Mouse (Mus musculus) heart, embryonic 12.5 days (tissue): ENCODE data around the gene Hacl1. TPM values are rescaled to one million over a fixed set of nuclear protein-coding genes. Genes with fewer than 3 reads are reported as not detected.

Source experiments
- ATAC-seq: fragments of 200-750 bp; cut with Nextera tagmentation; 2 replicates; pipeline ENCODE4 v1.8.0; 2017; ENCODE audit warnings: moderate TSS enrichment, moderate library complexity; ENCODE audit not compliant: insufficient number of reproducible peaks, low FRiP score
- H3K27ac ChIP-seq: fragments of 300-500 bp; sonication (generic); 2 replicates; pipeline ENCODE4 v1.5.1; 2016; ENCODE audit warnings: mild to moderate bottlenecking, moderate library complexity; ENCODE audit not compliant: poor library complexity, severe bottlenecking
- H3K27me3 ChIP-seq: fragments of 300-500 bp; sonication (generic); replicated peaks from 2 replicates; pipeline ENCODE4 v1.6.1; 2016; ENCODE audit warnings: mild to moderate bottlenecking, moderate library complexity
- H3K36me3 ChIP-seq: fragments of 300-500 bp; sonication (generic); 2 replicates; pipeline ENCODE4 v1.6.1; 2016; ENCODE audit warnings: mild to moderate bottlenecking, moderate library complexity
- H3K4me1 ChIP-seq: fragments of 300-500 bp; sonication (generic); replicated peaks from 2 replicates; pipeline ENCODE4 v1.6.1; 2016; ENCODE audit warnings: mild to moderate bottlenecking
- H3K4me2 ChIP-seq: fragments of 300-500 bp; sonication (generic); 2 replicates; pipeline ENCODE4 v1.6.1; 2016; ENCODE audit warnings: mild to moderate bottlenecking, moderate library complexity
- H3K4me3 ChIP-seq: fragments of 300-500 bp; sonication (generic); 2 replicates; pipeline ENCODE4 v1.5.1; 2016; ENCODE audit warnings: mild to moderate bottlenecking
- H3K9ac ChIP-seq: fragments of 300-500 bp; sonication (generic); 2 replicates; pipeline ENCODE4 v1.6.1; 2016; ENCODE audit warnings: mild to moderate bottlenecking, moderate library complexity
- H3K9me3 ChIP-seq: fragments of 300-500 bp; sonication (generic); replicated peaks from 2 replicates; pipeline ENCODE4 v1.6.1; 2016; ENCODE audit warnings: mild to moderate bottlenecking, moderate library complexity
- WGBS: fragments of 180-500 bp; shearing (Covaris S2); methylation state at CpG from one replicate; pipeline ENCODE4 v1.1.7; 2016; 5-methylcytosine and 5-hydroxymethylcytosine counted together
- polyA plus RNA-seq: library from polyadenylated mRNA; unstranded; fragments of >200 nt; fragmentation: Nextera tagmentation; extraction: Ambion mirVana; gene quantifications from 2 replicates; pipeline ENCODE4 v1.2.1, GENCODE M21; 2016

Gene Hacl1
- polyA plus RNA-seq, 1 experiment from 2014 or later, result 13.2 TPM

DNA sequence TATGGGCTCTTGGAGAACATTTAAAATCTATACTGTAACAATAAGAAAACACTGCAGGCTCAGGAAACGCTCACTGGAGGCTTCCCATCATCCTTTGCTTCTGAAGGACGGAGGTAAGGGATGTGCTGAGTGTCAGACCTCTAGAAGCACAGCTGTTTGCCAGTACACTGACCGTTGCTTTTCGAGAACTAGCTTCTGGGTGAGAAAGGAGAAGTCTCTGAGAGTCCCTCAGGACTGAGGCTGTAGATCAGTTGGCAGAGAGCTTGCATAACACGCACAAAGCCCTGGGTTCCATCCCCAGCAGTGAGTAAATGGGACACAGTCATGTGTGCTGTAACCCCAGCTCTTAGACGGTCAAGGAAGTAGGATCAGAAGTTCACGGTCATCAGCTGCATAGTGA, 44.7 kb downstream of the Hacl1 start:
- Histone ChIP-seq H3K9me3 (0 out of 2 replicates have a peak, but pooled peaks cover 3% of the 10 kb centered on the region), H3K9ac (no peak overlapping the region), H3K27me3 (no peaks in the 10 kb centered on the region), H3K27ac (no peak overlapping the region), H3K4me2 (no peak overlapping the region), H3K4me1 (no peaks in the 10 kb centered on the region), H3K4me3 (no peak overlapping the region), H3K36me3 (no peaks in the 10 kb centered on the region)
- WGBS, result 78% methylated on average over 7 of the region's 7 CpGs
- no peak for ATAC-seq

DNA sequence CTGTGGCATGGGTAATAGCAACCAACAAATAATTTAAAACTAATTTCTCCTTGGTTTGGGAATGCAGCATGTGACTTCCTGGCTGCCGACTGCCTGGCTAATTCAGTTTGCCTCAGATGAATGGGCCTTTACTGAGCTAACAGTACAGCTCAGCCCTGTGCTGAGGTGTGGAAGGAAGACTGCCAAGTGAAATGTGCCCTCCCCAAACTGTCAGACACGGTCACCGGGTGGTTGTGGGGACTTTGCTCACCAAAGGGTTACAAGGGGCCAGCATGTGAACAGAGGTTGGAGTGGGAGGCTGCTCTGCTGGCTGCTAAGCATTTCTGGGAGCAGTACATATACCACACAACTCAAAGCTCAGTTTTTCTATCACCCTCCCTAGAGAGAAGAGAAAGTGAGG, 46.4 kb downstream of the Hacl1 start:
- WGBS, result 73% methylated on average over 3 of the region's 3 CpGs
- H3K9me3 ChIP-seq, result 0 out of 2 replicates have a peak, but pooled peaks cover 3% of the 10 kb centered on the region
- no peak overlapping the region for H3K27ac ChIP-seq
- no peak overlapping the region for H3K4me2 ChIP-seq
- ATAC-seq, result no peak
- no peak overlapping the region for H3K9ac ChIP-seq
- H3K36me3 ChIP-seq, result no peaks in the 10 kb centered on the region
- H3K4me1 ChIP-seq, result no peaks in the 10 kb centered on the region
- H3K27me3 ChIP-seq, result no peaks in the 10 kb centered on the region
- H3K4me3 ChIP-seq, result no peak overlapping the region

DNA sequence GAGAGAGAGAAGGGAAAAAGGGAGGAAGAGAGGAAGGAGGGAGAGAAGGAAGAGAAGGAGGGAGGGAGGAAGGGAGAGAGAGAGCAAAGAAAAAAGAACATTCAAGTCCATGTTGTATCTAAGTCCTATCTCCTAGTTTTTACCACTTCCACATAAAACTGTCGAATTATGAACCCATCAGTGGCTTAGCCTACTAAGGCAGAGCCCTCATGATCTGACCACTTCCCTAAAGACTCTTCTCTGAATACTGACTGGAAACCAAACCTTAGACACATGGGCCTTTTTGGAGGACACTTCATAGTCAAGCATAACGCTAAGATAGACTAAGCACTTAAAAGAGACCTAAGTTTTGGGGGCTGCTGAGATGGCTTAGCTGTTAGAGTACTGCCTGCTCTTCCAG, 48.0 kb downstream of the Hacl1 start:
- Histone ChIP-seq H3K4me1 (no peaks in the 10 kb centered on the region), H3K36me3 (no peaks in the 10 kb centered on the region), H3K27me3 (no peaks in the 10 kb centered on the region), H3K9me3 (0 out of 2 replicates have a peak, but pooled peaks cover 3% of the 10 kb centered on the region), H3K9ac (no peak overlapping the region), H3K4me2 (no peak overlapping the region), H3K27ac (no peak overlapping the region), H3K4me3 (no peak overlapping the region)
- no peak for ATAC-seq
- 79% methylated on average over 2 of the region's 2 CpGs for WGBS

DNA sequence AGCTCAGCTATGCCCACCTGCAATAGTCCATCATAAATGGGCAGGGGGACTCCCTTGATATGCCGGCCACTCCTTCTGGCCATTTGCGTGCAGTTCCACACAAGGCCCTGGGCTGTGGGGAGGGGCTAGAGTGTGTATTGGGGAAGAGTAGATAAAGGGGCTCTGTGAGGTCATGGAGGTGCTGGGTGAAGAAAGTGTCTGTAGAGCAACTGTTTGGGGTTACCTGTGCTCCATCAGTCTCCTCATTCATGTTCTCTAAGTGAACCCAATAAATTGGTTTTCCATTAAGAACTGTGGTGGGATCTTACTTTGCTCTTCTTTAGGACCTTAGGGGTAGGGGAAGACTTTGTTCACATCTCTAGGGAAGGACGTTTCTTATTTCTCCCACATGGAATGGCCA, 49.8 kb downstream of the Hacl1 start, which contains the start of gene Colq:
TSS of gene Colq (minus strand) at position 101 of the 400 bp plus-strand sequence.
- no peak within 1 kb of the TSS for H3K27ac ChIP-seq
- no peaks in the 10 kb centered on the region for H3K4me1 ChIP-seq
- H3K9me3 ChIP-seq, result 0 out of 2 replicates have a peak, but pooled peaks cover 3% of the 10 kb centered on the region
- WGBS, result 81% methylated on average over 3 of the region's 3 CpGs
- no peak for ATAC-seq
- no peak within 1 kb of the TSS for H3K9ac ChIP-seq
- no peaks in the 10 kb centered on the region for H3K27me3 ChIP-seq
- H3K4me2 ChIP-seq, result no peak within 1 kb of the TSS
- no peaks in the 10 kb centered on the region for H3K36me3 ChIP-seq
- no peak within 1 kb of the TSS for H3K4me3 ChIP-seq

DNA sequence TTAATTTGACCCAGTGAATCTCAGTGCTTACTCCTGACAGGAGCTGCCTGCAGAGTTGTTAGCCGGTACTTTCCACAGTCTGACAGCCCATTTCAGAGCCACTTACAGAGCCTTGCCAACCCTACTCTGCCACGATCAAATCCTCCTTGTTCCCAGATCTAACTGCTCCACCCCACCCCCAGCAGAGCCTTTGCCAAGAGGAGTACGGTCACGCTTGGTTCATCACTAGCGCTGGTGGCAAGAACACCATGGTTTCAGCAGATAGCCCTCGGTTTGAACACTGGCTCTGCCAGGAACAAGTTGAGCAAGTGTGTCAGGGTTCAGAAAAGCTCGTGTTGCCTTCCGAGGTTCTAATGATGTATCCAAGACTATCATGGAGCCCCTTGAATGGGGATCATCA, 54.6 kb downstream of the Hacl1 start:
- Histone ChIP-seq H3K27ac (no peak overlapping the region), H3K4me1 (no peaks in the 10 kb centered on the region), H3K9me3 (no peaks in the 10 kb centered on the region; the same call in 1 of the 2 replicates), H3K27me3 (no peaks in the 10 kb centered on the region), H3K36me3 (no peaks in the 10 kb centered on the region), H3K4me3 (no peak overlapping the region), H3K9ac (no peak overlapping the region), H3K4me2 (no peak overlapping the region)
- 83% methylated on average over 8 of the region's 8 CpGs for WGBS
- no peak for ATAC-seq

DNA sequence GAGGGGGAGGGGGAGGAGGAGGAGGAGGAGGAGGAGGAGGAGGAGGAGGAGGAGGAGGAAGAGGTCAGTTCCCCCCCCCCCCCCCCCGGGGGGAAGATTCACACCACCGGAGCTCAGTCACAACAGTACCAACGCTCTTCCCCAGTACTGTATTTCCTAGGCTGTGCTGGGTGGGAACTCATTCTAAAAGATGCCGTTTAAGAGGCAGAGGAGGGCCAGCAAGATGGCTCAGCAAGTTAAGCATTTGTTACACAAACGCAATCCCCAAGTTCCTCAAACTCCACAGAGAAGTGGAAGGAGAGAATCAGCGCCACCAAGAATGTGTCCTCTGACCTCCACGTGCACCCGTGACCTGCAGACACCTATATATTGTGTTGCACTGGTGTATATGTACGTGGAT, 58.0 kb downstream of the Hacl1 start:
- WGBS, result 86% methylated on average over 7 of the region's 9 CpGs

DNA sequence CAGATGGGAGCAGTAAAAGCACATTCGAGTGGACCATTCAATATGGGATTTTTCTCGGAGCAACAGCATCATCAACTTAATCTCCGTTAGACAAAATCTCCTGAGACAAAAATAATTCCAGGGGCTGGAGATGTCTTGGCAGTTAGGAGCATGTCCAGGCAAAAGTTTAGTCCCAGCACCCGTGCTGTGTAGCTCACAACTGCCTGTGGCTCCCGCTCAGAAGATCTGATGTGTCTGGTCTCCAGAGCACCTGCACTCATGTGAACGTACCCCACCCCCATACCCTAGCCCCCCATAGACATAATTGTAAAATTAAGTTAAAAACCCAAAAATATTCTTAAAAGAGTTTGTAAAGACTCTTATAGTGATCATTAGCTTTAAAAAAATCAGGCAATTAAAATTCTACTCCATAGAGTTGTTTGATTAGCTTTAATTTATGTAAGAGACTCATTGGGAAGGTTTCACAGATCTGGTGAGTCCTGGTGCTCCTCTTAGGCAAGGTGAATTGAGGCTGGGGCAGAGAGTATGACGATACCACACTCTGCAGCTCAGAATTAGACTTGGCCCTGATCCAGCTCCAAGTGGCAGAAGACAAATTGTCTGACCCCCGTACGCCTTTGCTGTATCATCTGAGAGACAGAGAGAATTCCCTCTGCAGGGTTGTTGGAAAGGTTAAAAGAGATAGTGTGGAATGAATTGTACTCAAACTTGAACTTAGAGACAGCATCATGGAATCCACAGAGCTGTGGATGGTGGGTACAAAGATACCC, 62.9 kb downstream of the Hacl1 start:
- 38% methylated on average over 9 of the region's 9 CpGs for WGBS
- H3K4me3 ChIP-seq, result no peak overlapping the region
- ATAC-seq, result no peak
- peaks cover 41% of the 10 kb centered on the region for H3K4me1 ChIP-seq
- peaks cover 5% of the 10 kb centered on the region; the same call in 1 of the 2 replicates for H3K9me3 ChIP-seq
- H3K27ac ChIP-seq, result peak overlapping the region; percentile 63
- H3K27me3 ChIP-seq, result no peaks in the 10 kb centered on the region
- no peak overlapping the region for H3K9ac ChIP-seq
- H3K4me2 ChIP-seq, result peak overlapping the region; percentile 57; the same call in 1 of the 2 replicates
- H3K36me3 ChIP-seq, result no peaks in the 10 kb centered on the region

More for the DNA sequence above, 58.0 kb downstream of the Hacl1 start:
- Histone ChIP-seq H3K9ac (no peak overlapping the region), H3K36me3 (no peaks in the 10 kb centered on the region), H3K27me3 (no peaks in the 10 kb centered on the region), H3K9me3 (peaks cover 5% of the 10 kb centered on the region; the same call in 1 of the 2 replicates), H3K4me2 (no peak overlapping the region), H3K4me3 (no peak overlapping the region), H3K4me1 (peaks cover 10% of the 10 kb centered on the region), H3K27ac (no peak overlapping the region)
- no peak for ATAC-seq

DNA sequence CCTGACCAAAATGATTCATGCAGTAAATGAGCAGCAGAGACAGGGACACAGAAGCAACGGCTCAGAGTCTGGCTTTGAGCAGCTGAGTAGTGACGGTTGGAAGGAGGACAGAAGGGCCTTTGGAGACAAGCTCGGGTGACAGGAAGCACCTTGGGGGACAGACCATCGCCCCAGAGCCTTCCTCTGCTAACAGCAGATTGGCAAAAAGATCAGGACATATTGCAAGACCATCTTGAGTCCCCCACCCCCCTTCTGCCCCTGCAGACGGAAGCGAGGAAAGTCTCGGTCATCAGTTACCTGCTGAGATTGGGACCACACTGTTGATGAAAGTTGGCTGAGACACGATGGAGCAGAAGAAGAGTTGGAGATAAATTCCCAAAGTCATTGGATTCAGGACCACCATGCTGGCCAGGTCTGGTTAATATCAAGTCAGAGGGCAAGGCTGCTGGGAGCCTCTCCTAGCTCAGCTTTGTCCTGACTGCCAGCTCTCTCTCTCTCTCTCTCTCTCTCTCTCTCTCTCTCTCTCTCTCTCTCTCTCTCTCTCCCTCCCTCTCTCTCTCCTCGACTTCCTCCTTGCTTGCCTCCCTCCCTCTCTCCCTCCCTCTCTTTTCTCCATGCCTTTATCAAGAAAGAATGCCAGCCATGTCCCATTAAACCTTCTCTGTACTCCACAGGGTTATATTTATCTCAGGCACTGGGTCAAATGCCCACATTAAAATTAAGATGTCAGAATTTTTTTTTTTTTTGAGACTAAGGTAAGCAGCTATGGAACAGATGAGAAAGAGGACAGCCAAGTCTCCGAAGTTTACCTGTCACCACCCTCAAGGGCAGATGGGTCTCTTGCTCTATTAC, 64.0 kb downstream of the Hacl1 start:
- peaks cover 41% of the 10 kb centered on the region for H3K4me1 ChIP-seq
- H3K9ac ChIP-seq, result 0 out of 2 replicates have a peak overlapping the region, but pooled peaks have one; percentile 8
- H3K27me3 ChIP-seq, result no peaks in the 10 kb centered on the region
- H3K36me3 ChIP-seq, result no peaks in the 10 kb centered on the region
- ATAC-seq, result no peak
- H3K9me3 ChIP-seq, result peaks cover 5% of the 10 kb centered on the region; the same call in 1 of the 2 replicates
- 21% methylated on average over 10 of the region's 10 CpGs for WGBS
- peak overlapping the region; percentile 65 for H3K27ac ChIP-seq
- peak overlapping the region; percentile 24 for H3K4me3 ChIP-seq
- H3K4me2 ChIP-seq, result peak overlapping the region; percentile 57

DNA sequence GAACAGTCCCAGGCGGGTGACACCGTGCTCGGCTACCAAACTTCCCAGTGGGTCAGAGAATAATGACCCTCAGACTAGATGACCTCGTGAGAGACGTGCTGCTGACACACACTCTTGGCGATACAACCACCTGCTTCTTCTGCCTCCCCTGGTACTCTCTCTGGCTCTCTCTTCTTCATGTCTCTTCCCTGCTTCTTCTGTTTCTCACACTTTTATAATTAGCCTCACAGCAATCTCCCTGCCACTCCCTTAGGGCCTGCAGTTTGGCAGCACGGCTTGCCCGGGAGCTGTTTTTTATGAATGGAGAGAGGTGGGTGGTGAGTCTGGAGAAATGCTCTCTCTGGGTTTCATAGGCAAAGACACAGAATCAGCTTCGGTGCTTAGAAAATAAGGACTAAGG, 65.2 kb downstream of the Hacl1 start:
- Histone ChIP-seq H3K36me3 (no peaks in the 10 kb centered on the region), H3K4me1 (peaks cover 48% of the 10 kb centered on the region), H3K4me2 (peak overlapping the region; percentile 57), H3K9me3 (no peaks in the 10 kb centered on the region), H3K27ac (peak overlapping the region; percentile 65), H3K4me3 (peak overlapping the region; percentile 24), H3K27me3 (no peaks in the 10 kb centered on the region), H3K9ac (peak overlapping the region; percentile 55)
- 51% methylated on average over 9 of the region's 9 CpGs for WGBS
- no peak for ATAC-seq

DNA sequence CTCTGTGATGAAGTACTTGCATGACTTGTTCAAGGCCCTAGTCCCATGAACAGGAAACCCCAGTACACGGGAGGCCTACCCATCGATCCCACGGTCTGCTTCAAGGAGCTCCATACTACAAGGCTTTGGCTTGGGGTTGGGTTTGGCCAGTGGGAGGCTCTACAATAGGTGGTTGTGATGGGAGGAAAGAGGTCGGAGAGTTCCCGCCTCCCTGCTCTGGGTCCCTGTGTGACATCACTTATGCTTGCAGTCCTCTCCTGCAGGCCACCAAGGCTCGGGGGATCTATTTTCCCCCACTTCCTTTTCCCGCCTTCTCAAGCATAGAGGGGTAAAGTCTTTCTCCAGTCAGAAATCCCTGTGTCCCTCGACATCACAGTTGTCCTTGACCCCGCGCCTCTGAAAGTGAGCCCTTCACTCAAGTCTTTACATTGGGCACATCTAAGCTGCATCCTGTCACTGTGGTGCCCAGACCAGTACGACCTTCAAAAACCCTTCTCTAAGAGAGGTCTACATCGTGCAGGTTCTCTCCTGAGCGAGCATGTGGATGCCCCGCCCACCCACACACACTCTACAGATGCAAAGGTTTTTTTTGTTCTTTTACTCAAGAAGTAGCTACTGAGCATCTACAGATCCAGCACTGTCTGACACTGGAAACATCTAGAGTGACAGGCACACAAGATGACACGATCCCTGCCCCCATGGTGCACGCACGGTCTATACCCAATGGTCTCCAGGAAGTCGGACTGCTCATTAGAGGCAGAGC, 66.0 kb downstream of the Hacl1 start:
- ATAC-seq, result no peak
- Histone ChIP-seq H3K27me3 (no peaks in the 10 kb centered on the region), H3K27ac (no peak overlapping the region), H3K4me2 (peak overlapping the region; percentile 57; the same call in 1 of the 2 replicates), H3K36me3 (no peaks in the 10 kb centered on the region), H3K4me3 (no peak overlapping the region), H3K4me1 (peaks cover 56% of the 10 kb centered on the region), H3K9me3 (no peaks in the 10 kb centered on the region), H3K9ac (no peak overlapping the region)
- 86% methylated on average over 18 of the region's 18 CpGs for WGBS
